Mouse (Mus musculus): ENCODE data around the gene AC134908.4. TPM values are rescaled to one million over a fixed set of nuclear protein-coding genes. Genes with fewer than 3 reads are reported as not detected.

The AC134908.4 gene
- polyA plus RNA-seq, 1 experiment from 2014 or later: not detected

DNA sequence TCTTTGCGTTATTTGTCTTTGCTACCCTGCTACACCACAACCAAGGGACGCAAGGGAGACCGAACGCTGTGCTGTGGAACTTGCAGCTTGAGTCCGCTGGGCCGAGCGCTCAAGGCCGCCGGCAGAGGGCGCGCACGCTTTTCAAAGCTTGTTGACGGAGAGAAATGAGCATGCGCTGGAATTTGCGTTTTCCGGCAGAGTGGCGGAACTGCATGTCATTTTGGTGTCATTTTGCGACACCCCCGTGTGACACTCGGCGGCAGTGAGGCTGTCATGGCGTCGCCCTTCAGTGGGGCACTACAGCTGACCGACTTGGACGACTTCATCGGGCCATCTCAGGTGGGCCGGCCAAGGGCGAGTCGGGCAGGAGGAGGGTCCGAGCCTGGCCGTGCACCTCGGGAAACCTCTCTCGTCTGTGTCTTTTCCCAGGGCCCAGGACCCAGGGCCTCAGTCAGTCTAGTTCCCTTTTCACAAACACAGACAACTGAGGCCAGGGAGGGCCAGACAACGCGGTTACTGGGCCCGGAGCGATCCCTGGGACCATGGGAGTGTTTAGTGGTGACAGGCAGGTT is 21.8 kb downstream of the AC134908.4 start, which contains the start of gene Narfl:
Gene Narfl (plus strand): TSS at position 228 of the 572 bp plus-strand sequence.
- Histone ChIP-seq H3K9ac (ENCODE audit: low read depth, low read length) (peak within 1 kb of the TSS; percentile 86), H3K4me3 (ENCODE audit: low read depth, low read length) (peak within 1 kb of the TSS; percentile 83), H3K27ac (ENCODE audit: low read length) (no peak within 1 kb of the TSS), H3K9me3 (replicated peaks; ENCODE audit: control insufficient read depth, low read length) (no peaks in the 10 kb centered on the region), H3K4me2 (ENCODE audit: low read depth, low read length) (peak within 1 kb of the TSS; percentile 70), H3K36me3 (ENCODE audit: control insufficient read depth, insufficient read depth) (peaks cover 3% of the 10 kb centered on the region; the same call in 1 of the 2 replicates), H3K27me3 (ENCODE audit: control insufficient read depth, insufficient read depth, low read depth, low read length) (no peaks in the 10 kb centered on the region; the same call in 1 of the 2 replicates), H3K4me1 (ENCODE audit: control insufficient read depth, low read depth, low read length) (peaks cover 9% of the 10 kb centered on the region)
- under 1% methylated on average over 37 of the region's 37 CpGs for WGBS (ENCODE audit: insufficient replicate concordance)
- peak; percentile 90 for ATAC-seq (ENCODE audit: low read depth)

DNA sequence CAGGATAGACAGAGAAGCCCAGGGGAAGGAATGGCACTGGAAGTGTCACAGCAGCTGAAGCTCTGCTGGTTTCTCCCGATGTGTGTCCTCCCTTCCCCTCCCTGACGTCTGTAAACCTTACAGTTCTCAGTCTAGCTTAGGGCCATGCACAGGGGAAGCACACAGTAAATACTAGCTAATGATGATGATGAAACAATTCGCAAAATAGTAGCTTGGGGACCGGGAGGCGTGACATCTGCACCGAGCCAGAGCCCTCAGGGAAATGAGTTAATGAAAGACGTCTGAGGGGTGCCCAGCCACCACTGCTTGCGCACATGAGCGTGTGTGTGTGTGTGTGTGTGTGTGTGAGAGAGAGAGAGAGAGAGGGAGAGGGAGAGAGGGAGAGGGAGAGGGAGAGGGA is 26.1 kb downstream of the AC134908.4 start:
- WGBS (ENCODE audit: insufficient replicate concordance): 44% methylated on average over 9 of the region's 9 CpGs
- ATAC-seq (ENCODE audit: low read depth): no peak
- H3K27me3 ChIP-seq (ENCODE audit: control insufficient read depth, insufficient read depth, low read depth, low read length): peaks cover 6% of the 10 kb centered on the region; the same call in 1 of the 2 replicates

DNA sequence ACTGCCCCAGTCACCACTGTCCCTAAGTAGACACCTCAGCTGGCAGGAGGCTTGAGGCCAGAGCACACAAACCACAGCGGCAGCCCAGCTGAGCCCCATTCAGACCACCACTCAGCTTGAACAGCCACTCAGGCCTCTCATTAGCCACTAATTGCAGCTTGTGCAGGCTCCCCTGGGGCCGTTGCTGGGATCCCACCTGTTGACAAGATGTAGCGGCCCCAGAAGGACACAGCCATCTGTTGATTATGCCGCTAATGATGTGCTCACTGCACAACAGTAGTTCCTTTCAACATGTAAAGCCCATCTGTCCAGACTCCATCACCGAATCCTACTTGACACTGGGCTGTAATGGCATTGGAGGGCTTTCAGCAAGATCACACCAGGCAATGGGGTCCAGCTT is 29.6 kb downstream of the AC134908.4 start:
- WGBS (ENCODE audit: insufficient replicate concordance): 62% methylated on average over 5 of the region's 5 CpGs
- no peak overlapping the region for H3K4me2 ChIP-seq (ENCODE audit: low read depth, low read length)

More for the DNA sequence above, 26.1 kb downstream of the AC134908.4 start:
- Histone ChIP-seq H3K4me1 (ENCODE audit: control insufficient read depth, low read depth, low read length) (peaks cover 3% of the 10 kb centered on the region), H3K36me3 (ENCODE audit: control insufficient read depth, insufficient read depth) (no peaks in the 10 kb centered on the region), H3K27ac (ENCODE audit: low read length) (no peak overlapping the region), H3K9ac (ENCODE audit: low read depth, low read length) (no peak overlapping the region), H3K4me2 (ENCODE audit: low read depth, low read length) (no peak overlapping the region), H3K4me3 (ENCODE audit: low read depth, low read length) (no peak overlapping the region), H3K9me3 (replicated peaks; ENCODE audit: control insufficient read depth, low read length) (no peaks in the 10 kb centered on the region)

DNA sequence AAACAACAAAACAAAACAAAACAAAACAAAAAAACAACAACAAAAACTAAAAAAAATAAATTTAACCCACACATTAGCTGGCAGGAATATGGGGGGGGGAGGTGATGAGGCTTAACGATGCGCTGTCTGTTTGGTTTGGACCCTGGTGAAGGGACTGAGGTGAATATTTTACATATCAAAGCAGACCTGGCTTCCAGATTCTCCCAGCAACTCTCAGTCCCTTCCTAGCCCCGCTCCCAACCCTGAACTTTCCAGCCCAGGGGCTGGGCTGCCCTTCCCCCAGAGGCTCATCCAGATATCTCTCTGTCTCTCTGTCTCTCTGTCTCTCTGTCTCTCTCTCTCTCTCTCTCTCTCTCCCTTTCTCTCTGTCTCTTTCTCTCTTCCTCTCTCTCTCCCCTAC is 32.9 kb downstream of the AC134908.4 start:
- ATAC-seq (ENCODE audit: low read depth): no peak
- Histone ChIP-seq H3K9ac (ENCODE audit: low read depth, low read length) (no peak overlapping the region), H3K4me1 (ENCODE audit: control insufficient read depth, low read depth, low read length) (no peaks in the 10 kb centered on the region), H3K27me3 (ENCODE audit: control insufficient read depth, insufficient read depth, low read depth, low read length) (0 out of 2 replicates have a peak, but pooled peaks cover 2% of the 10 kb centered on the region), H3K36me3 (ENCODE audit: control insufficient read depth, insufficient read depth) (no peaks in the 10 kb centered on the region), H3K9me3 (replicated peaks; ENCODE audit: control insufficient read depth, low read length) (no peaks in the 10 kb centered on the region), H3K4me2 (ENCODE audit: low read depth, low read length) (no peak overlapping the region), H3K4me3 (ENCODE audit: low read depth, low read length) (no peak overlapping the region), H3K27ac (ENCODE audit: low read length) (no peak overlapping the region)
- 34% methylated on average over 3 of the region's 3 CpGs for WGBS (ENCODE audit: insufficient replicate concordance)

More for the DNA sequence above, 29.6 kb downstream of the AC134908.4 start:
- no peak overlapping the region for H3K9ac ChIP-seq (ENCODE audit: low read depth, low read length)
- no peak overlapping the region for H3K4me3 ChIP-seq (ENCODE audit: low read depth, low read length)
- H3K27me3 ChIP-seq (ENCODE audit: control insufficient read depth, insufficient read depth, low read depth, low read length): peaks cover 6% of the 10 kb centered on the region; the same call in 1 of the 2 replicates
- no peaks in the 10 kb centered on the region for H3K4me1 ChIP-seq (ENCODE audit: control insufficient read depth, low read depth, low read length)
- no peaks in the 10 kb centered on the region for H3K9me3 ChIP-seq (replicated peaks; ENCODE audit: control insufficient read depth, low read length)
- H3K36me3 ChIP-seq (ENCODE audit: control insufficient read depth, insufficient read depth): no peaks in the 10 kb centered on the region
- no peak for ATAC-seq (ENCODE audit: low read depth)
- no peak overlapping the region for H3K27ac ChIP-seq (ENCODE audit: low read length)

DNA sequence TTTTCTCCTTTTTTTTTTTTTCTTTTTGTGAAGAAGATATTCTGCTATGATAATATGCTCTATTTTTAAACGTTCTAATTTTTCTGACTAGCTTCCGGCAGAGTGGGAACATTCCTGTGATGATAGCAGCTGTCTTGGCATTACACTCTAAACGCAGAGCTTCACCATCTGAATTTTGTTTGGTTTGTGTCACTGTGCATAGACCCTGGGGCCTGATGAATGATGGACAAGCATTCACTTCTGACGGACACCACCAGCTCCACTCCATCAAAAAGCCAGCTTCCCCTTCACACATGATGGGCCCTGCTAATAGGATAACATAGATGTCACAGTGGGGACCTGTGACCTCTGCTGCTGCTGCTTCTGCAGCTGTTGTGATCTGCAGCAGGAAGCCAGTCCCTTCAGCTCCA is 33.9 kb downstream of the AC134908.4 start:
- WGBS (ENCODE audit: insufficient replicate concordance): 46% methylated on average over 4 of the region's 4 CpGs
- Histone ChIP-seq H3K4me1 (ENCODE audit: control insufficient read depth, low read depth, low read length) (no peaks in the 10 kb centered on the region), H3K4me3 (ENCODE audit: low read depth, low read length) (no peak overlapping the region), H3K9ac (ENCODE audit: low read depth, low read length) (no peak overlapping the region), H3K27me3 (ENCODE audit: control insufficient read depth, insufficient read depth, low read depth, low read length) (no peaks in the 10 kb centered on the region), H3K4me2 (ENCODE audit: low read depth, low read length) (no peak overlapping the region), H3K27ac (ENCODE audit: low read length) (no peak overlapping the region), H3K9me3 (replicated peaks; ENCODE audit: control insufficient read depth, low read length) (no peaks in the 10 kb centered on the region), H3K36me3 (ENCODE audit: control insufficient read depth, insufficient read depth) (no peaks in the 10 kb centered on the region)
- ATAC-seq (ENCODE audit: low read depth): no peak

DNA sequence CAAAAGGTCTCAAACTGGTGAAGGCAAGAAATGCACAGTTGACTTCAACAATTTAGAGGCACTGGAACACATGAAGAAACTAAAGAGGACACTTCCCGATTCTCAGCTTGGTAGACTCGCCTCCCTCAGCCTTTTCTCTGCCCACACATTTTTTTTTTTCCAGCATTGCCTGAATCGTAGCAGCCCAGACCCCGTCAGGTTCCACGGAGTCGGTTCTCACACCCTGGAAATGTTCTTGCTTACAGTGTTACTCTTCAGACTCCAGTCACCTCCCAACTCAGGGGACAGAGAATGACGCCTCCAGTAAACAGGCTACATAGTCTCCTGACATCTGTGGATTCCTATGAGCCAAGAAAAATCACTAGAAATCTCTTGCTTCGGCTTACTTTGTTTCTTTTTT is 35.3 kb downstream of the AC134908.4 start:
- no peak for ATAC-seq (ENCODE audit: low read depth)
- Histone ChIP-seq H3K9ac (ENCODE audit: low read depth, low read length) (no peak overlapping the region), H3K9me3 (replicated peaks; ENCODE audit: control insufficient read depth, low read length) (no peaks in the 10 kb centered on the region), H3K4me2 (ENCODE audit: low read depth, low read length) (no peak overlapping the region), H3K27me3 (ENCODE audit: control insufficient read depth, insufficient read depth, low read depth, low read length) (no peaks in the 10 kb centered on the region), H3K4me3 (ENCODE audit: low read depth, low read length) (no peak overlapping the region), H3K4me1 (ENCODE audit: control insufficient read depth, low read depth, low read length) (no peaks in the 10 kb centered on the region), H3K27ac (ENCODE audit: low read length) (no peak overlapping the region), H3K36me3 (ENCODE audit: control insufficient read depth, insufficient read depth) (no peaks in the 10 kb centered on the region)
- WGBS (ENCODE audit: insufficient replicate concordance): 48% methylated on average over 8 of the region's 8 CpGs

DNA sequence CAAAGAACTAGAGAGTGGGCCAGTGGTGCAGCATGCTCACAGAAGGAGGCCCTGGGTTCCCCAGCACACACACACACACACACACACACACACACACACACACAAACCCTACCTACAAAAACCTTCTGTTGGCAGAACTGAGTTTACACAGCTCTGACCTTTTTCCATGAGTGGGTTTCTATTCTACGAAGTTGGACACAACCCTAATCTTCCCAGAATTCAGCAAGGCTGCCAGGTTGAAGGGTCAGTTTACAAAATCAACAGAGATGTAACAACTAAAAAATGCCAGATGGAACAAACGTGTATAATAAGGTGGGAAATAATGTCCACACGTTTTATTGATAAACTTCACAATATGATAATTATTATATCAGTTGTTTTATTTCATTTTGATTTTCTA is 37.8 kb downstream of the AC134908.4 start:
- no peak overlapping the region for H3K4me3 ChIP-seq (ENCODE audit: low read depth, low read length)
- H3K36me3 ChIP-seq (ENCODE audit: control insufficient read depth, insufficient read depth): no peaks in the 10 kb centered on the region
- no peak overlapping the region for H3K9ac ChIP-seq (ENCODE audit: low read depth, low read length)
- no peaks in the 10 kb centered on the region for H3K9me3 ChIP-seq (replicated peaks; ENCODE audit: control insufficient read depth, low read length)
- H3K27me3 ChIP-seq (ENCODE audit: control insufficient read depth, insufficient read depth, low read depth, low read length): no peaks in the 10 kb centered on the region
- H3K4me1 ChIP-seq (ENCODE audit: control insufficient read depth, low read depth, low read length): no peaks in the 10 kb centered on the region
- no peak for ATAC-seq (ENCODE audit: low read depth)
- no peak overlapping the region for H3K4me2 ChIP-seq (ENCODE audit: low read depth, low read length)
- H3K27ac ChIP-seq (ENCODE audit: low read length): no peak overlapping the region
- WGBS (ENCODE audit: insufficient replicate concordance): 43% methylated on average over 3 of the region's 3 CpGs

DNA sequence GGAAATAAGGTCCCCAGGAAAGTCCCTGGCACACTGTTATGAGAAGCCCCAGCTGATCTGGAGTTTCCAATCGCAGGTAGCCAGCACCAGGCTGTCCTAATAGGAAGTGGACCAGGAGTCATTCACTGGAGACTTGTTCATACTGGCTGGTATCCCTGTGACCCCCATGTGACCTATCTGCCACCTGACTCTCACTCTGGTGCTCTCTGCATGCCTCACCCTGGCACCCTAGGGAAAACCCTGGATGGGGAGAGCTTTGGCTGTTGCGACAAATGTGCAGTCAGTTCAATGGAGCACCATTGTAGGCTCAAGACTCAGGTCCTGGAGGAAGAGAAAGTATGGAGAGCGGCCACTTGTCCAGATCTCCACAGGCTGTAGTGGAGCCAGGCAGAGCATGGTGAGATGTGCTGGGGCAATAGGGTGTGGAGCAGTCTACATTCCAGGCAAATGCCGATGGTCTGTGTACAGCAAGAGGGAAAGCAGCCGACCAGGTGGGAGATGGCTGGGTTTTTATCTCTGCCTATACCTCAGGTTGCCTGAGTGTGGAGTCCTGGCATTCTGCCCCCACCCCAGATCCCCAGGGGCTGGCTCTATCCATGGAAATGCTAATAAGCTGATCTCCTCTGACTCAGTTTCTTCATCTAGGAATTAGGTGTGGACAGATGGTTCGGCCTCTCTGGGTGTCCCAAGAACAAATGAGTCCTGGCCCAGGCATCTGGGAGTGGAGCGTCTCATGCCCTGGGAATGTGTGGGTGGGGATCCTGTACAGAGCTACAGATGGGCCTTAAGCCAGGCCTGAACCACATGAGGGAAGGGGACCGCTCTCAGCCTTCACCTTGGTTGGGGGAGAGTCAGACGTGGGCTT is 38.8 kb downstream of the AC134908.4 start:
- no peaks in the 10 kb centered on the region for H3K27me3 ChIP-seq (ENCODE audit: control insufficient read depth, insufficient read depth, low read depth, low read length)
- ATAC-seq (ENCODE audit: low read depth): no peak
- no peak overlapping the region for H3K4me3 ChIP-seq (ENCODE audit: low read depth, low read length)
- no peak overlapping the region for H3K9ac ChIP-seq (ENCODE audit: low read depth, low read length)
- no peaks in the 10 kb centered on the region for H3K4me1 ChIP-seq (ENCODE audit: control insufficient read depth, low read depth, low read length)
- 60% methylated on average over 9 of the region's 9 CpGs for WGBS (ENCODE audit: insufficient replicate concordance)
- H3K4me2 ChIP-seq (ENCODE audit: low read depth, low read length): no peak overlapping the region
- no peak overlapping the region for H3K27ac ChIP-seq (ENCODE audit: low read length)
- H3K9me3 ChIP-seq (replicated peaks; ENCODE audit: control insufficient read depth, low read length): no peaks in the 10 kb centered on the region
- H3K36me3 ChIP-seq (ENCODE audit: control insufficient read depth, insufficient read depth): no peaks in the 10 kb centered on the region

All from liver, embryonic 16.5 days (tissue).